Mouse (Mus musculus) megakaryocyte progenitor cell, adult 5-6 weeks (primary cell): ENCODE results near the gene Slc38a4. TPM values are rescaled to one million over a fixed set of nuclear protein-coding genes. Genes with fewer than 3 reads are reported as not detected.

Source experiments
- ATAC-seq: replicated peaks from 2 replicates; pipeline ENCODE4 v1.8.0; 2016; ENCODE audit warnings: mild to moderate bottlenecking, moderate TSS enrichment, inconsistent platforms; ENCODE audit not compliant: poor library complexity
- total RNA-seq, 2 experiments: library from RNA; stranded (forward) in 1 of 2; stranded (reverse) in 1 of 2; fragments of 157-497, 149-512 nt in 1 of 2; fragments of 200-1000 nt in 1 of 2; gene quantifications; 2 replicates each; pipeline versions ENCODE4 v1.2.3 to v1.2.4; 2015 to 2017

Gene Slc38a4
- total RNA-seq, 2 experiments from 2014 or later: not detected

- ATAC-seq: no peak
Observed at GRCm38 (mm10) chr15:96972706-96973274, 83.0 kb downstream of the Slc38a4 start.

DNA sequence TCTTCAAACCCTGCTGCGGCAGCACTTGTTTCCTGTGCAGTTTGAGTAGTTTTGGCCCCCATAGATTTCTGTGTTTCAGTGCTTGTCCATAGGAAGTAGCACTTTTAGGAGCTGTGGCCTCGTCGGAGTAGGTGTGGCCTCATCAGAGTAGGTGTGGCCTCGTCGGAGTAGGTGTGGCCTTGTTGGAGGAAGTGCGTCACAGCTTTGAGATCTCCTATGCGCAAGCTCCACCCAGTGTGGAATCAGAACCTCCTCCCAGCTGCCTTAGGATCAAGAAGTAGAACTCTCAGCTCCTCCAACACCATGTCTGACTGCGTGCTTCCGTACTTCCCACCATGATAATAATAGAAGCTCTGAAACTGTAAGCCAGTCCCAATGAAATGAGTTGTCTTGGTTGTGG is 83.8 kb downstream of the Slc38a4 start:
- ATAC-seq: no peak

DNA sequence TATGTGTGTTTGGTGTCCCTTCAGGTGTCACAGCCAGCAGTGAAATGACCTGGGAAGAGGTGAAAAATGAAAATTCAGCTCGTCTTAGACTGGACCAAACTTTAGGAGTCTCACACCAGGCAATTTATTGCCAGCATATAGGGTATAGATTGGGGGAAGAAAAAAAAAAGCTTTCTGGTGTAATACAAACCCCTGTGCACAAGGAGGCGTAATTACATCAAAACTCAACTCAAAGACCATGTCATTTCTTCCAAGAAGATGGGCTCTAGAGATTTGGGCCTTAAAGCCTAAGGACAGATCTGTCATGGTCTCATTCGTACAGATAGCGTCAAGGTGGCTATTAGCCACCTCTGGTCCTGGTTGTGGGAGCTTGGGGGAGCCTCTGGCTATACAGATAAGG is 86.0 kb downstream of the Slc38a4 start:
- 0 out of 2 replicates have a peak, but pooled peaks have one; percentile 31 for ATAC-seq

- no peak for ATAC-seq
Observed at GRCm38 (mm10) chr15:96968741-96969140, 87.0 kb downstream of the Slc38a4 start.

GRCm38 (mm10) chr15:96966326-96966725 is 89.4 kb downstream of the Slc38a4 start:
- ATAC-seq: no peak

GRCm38 (mm10) chr15:96963735-96964134 is 92.0 kb downstream of the Slc38a4 start:
- no peak for ATAC-seq

GRCm38 (mm10) chr15:96963318-96963717 is 92.4 kb downstream of the Slc38a4 start:
- ATAC-seq: no peak

- ATAC-seq: no peak
Observed at GRCm38 (mm10) chr15:96960343-96960742, 95.4 kb downstream of the Slc38a4 start.

GRCm38 (mm10) chr15:96959247-96959646 is 96.5 kb downstream of the Slc38a4 start:
- ATAC-seq: no peak

GRCm38 (mm10) chr15:96956699-96957098 is 99.1 kb downstream of the Slc38a4 start:
- ATAC-seq: no peak

GRCm38 (mm10) chr15:96954389-96954788 is 101.4 kb downstream of the Slc38a4 start:
- ATAC-seq: peak; percentile 74

GRCm38 (mm10) chr15:96953938-96954238 is 101.9 kb downstream of the Slc38a4 start:
- no peak for ATAC-seq

GRCm38 (mm10) chr15:96953112-96953937 is 102.4 kb downstream of the Slc38a4 start:
- peak; percentile 89 for ATAC-seq

DNA sequence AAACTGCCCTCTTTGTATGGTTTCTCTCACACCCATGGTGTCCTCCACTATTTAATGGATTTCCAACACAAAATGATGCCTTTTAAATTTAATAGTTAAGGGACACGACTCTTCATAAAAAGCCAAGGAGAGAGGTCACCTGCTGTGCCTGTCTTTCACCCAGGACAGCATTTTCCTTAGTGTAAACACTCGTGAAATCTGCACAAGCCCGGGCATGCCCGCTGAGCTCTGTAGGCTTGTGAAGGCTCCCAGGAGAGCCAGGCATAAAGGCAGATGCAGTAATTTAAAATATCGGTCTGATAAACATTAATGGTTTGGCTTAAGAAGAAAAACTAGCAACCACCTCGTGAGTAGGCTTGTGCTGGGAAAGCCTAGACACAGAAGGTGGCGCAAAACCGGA is 103.3 kb downstream of the Slc38a4 start:
- no peak for ATAC-seq

DNA sequence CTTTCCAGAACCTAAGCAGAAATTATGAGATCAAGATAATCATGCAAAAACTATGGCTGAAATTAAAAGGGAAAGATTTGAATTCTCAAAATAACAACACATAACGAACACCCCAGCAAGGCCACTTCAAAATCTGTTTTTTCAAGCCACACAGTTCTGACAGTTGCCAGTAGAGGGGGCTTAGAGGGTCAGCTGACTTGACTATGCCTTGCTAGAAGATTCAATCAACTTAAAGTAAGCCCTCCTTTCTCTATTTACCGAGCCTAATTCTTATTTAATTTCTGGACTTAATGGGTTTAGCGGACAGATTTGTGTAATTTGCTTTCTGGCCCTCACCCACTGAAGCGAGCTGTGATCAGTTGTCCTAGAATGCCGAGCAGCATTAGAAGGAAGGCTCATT is 104.0 kb downstream of the Slc38a4 start:
- no peak for ATAC-seq

- ATAC-seq: 0 out of 2 replicates have a peak, but pooled peaks have one; percentile 44
Observed at GRCm38 (mm10) chr15:96948471-96948870, 107.3 kb downstream of the Slc38a4 start.

Other genes starting within 250 kb of the Slc38a4 start
- gene Pced1b, start 191.2 kb upstream of the Slc38a4 start, total RNA-seq (2015): 26.3 and 26.9 TPM in 2 replicates
- 6.7 and 7.9 TPM in 2 replicates for gene Pced1b, start 191.2 kb upstream of the Slc38a4 start, total RNA-seq (2017)
- gene Amigo2, start 191.3 kb upstream of the Slc38a4 start, total RNA-seq (2015): 0.34 and 1.9 TPM in 2 replicates
- 1.00 and 1.9 TPM in 2 replicates for gene Amigo2, start 191.3 kb upstream of the Slc38a4 start, total RNA-seq (2017)